ENCODE assay signal across 7 mouse cellular contexts in genomic region chr11:61503933-61504332, GRCm38 (mm10). TPM values are rescaled to one million over a fixed set of nuclear protein-coding genes. Genes with fewer than 3 reads are reported as not detected.
DNase-seq lines count a peak whose midpoint lies in the region; ATAC-seq and TF ChIP-seq lines count a peak whose summit lies in the region.

No protein-coding gene starts in this region.

- no peaks in the 10 kb centered on the region for H3K27me3 ChIP-seq in midbrain, embryonic 11.5 days (ENCODE audit: control insufficient read depth, insufficient read depth, low read length)
- H3K27me3 ChIP-seq in midbrain, embryonic 10.5 days (ENCODE audit: low read depth, poor library complexity, severe bottlenecking): no peaks in the 10 kb centered on the region
- H3K27me3 ChIP-seq in forebrain, embryonic 16.5 days (replicated peaks; ENCODE audit: control insufficient read depth, insufficient read depth, low read length): no peaks in the 10 kb centered on the region
- H3K27me3 ChIP-seq in limb, embryonic 14.5 days (ENCODE audit: control insufficient read depth, insufficient read depth, low read length): no peaks in the 10 kb centered on the region
- H3K27me3 ChIP-seq in intestine, embryonic 15.5 days (replicated peaks): no peaks in the 10 kb centered on the region

- no peaks in the 10 kb centered on the region for H3K36me3 ChIP-seq in midbrain, embryonic 11.5 days (ENCODE audit: control insufficient read depth, insufficient read depth, low read length)
- 0 out of 2 replicates have a peak, but pooled peaks cover 12% of the 10 kb centered on the region for H3K36me3 ChIP-seq in midbrain, embryonic 10.5 days
- H3K36me3 ChIP-seq in forebrain, embryonic 16.5 days (ENCODE audit: control insufficient read depth, insufficient read depth): no peaks in the 10 kb centered on the region
- H3K36me3 ChIP-seq in limb, embryonic 14.5 days (ENCODE audit: control insufficient read depth, insufficient read depth, low read length): no peaks in the 10 kb centered on the region
- no peaks in the 10 kb centered on the region for H3K36me3 ChIP-seq in intestine, embryonic 15.5 days

- whole genome bisulfite sequencing in midbrain, embryonic 11.5 days: 83% methylated on average over 8 of the region's 8 CpGs
- WGBS in midbrain, embryonic 10.5 days: 83% methylated on average over 8 of the region's 8 CpGs
- WGBS in forebrain, embryonic 16.5 days: 81% methylated on average over 8 of the region's 8 CpGs
- WGBS in limb, embryonic 14.5 days: 36% methylated on average over 8 of the region's 8 CpGs
- 81% methylated on average over 8 of the region's 8 CpGs for WGBS in intestine, embryonic 15.5 days

- no peak overlapping the region for H3K4me2 ChIP-seq in midbrain, embryonic 11.5 days
- H3K4me2 ChIP-seq in forebrain, embryonic 16.5 days (ENCODE audit: low read length): peak overlapping the region; percentile 66
- peak overlapping the region; percentile 77; the same call in 1 of the 2 replicates for H3K4me2 ChIP-seq in limb, embryonic 14.5 days (replicated peaks; ENCODE audit: low read depth, low read length, severe bottlenecking)
- H3K4me2 ChIP-seq in intestine, embryonic 15.5 days (replicated peaks): no peak overlapping the region

- peaks cover 7% of the 10 kb centered on the region for H3K4me1 ChIP-seq in midbrain, embryonic 11.5 days (ENCODE audit: control insufficient read depth, insufficient read depth, low read length)
- H3K4me1 ChIP-seq in midbrain, embryonic 10.5 days: peaks cover 23% of the 10 kb centered on the region
- peaks cover 19% of the 10 kb centered on the region for H3K4me1 ChIP-seq in forebrain, embryonic 16.5 days (replicated peaks; ENCODE audit: control insufficient read depth, insufficient read depth, low read length)
- H3K4me1 ChIP-seq in limb, embryonic 14.5 days (ENCODE audit: control insufficient read depth, insufficient read depth, low read length): peaks cover 22% of the 10 kb centered on the region
- H3K4me1 ChIP-seq in intestine, embryonic 15.5 days (replicated peaks): peaks cover 13% of the 10 kb centered on the region

- no peak for TF ChIP-seq POLR2A in limb, embryonic 14.5 days (IDR thresholded peaks at IDR 0.05; ENCODE audit: borderline replicate concordance, extremely low read depth, insufficient read depth, insufficient read length)

- no peak overlapping the region for H3K4me3 ChIP-seq in midbrain, embryonic 11.5 days (ENCODE audit: low read depth, low read length)
- H3K4me3 ChIP-seq in midbrain, embryonic 10.5 days: no peak overlapping the region
- no peak overlapping the region; the same call in 1 of the 2 replicates for H3K4me3 ChIP-seq in forebrain, embryonic 16.5 days (replicated peaks; ENCODE audit: low read length)
- peak overlapping the region; percentile 61; the same call in 1 of the 2 replicates for H3K4me3 ChIP-seq in limb, embryonic 14.5 days (replicated peaks; ENCODE audit: low read length)
- H3K4me3 ChIP-seq in intestine, embryonic 15.5 days (replicated peaks): no peak overlapping the region

- peak overlapping the region; percentile 78; the same call in 1 of the 2 replicates for H3K9ac ChIP-seq in midbrain, embryonic 11.5 days (ENCODE audit: low read length)
- peak overlapping the region; percentile 67 for H3K9ac ChIP-seq in forebrain, embryonic 16.5 days (replicated peaks; ENCODE audit: low read depth, low read length)
- H3K9ac ChIP-seq in limb, embryonic 14.5 days (ENCODE audit: low read depth, low read length, severe bottlenecking): no peak overlapping the region
- no peak overlapping the region for H3K9ac ChIP-seq in intestine, embryonic 15.5 days

- ATAC-seq in midbrain, embryonic 11.5 days (ENCODE audit: low FRiP score): no peak
- no peak for ATAC-seq in forebrain, embryonic 16.5 days
- ATAC-seq in limb, embryonic 14.5 days (ENCODE audit: low FRiP score, low read depth): no peak
- no peak for ATAC-seq in intestine, embryonic 15.5 days

- no peaks in the 10 kb centered on the region for H3K9me3 ChIP-seq in midbrain, embryonic 11.5 days (ENCODE audit: control insufficient read depth, low read length)
- no peaks in the 10 kb centered on the region for H3K9me3 ChIP-seq in midbrain, embryonic 10.5 days (replicated peaks)
- H3K9me3 ChIP-seq in forebrain, embryonic 16.5 days (ENCODE audit: control insufficient read depth, low read length): no peaks in the 10 kb centered on the region
- H3K9me3 ChIP-seq in limb, embryonic 14.5 days (ENCODE audit: control insufficient read depth, low read length): no peaks in the 10 kb centered on the region
- H3K9me3 ChIP-seq in intestine, embryonic 15.5 days: no peaks in the 10 kb centered on the region

- no peak overlapping the region for H3K27ac ChIP-seq in midbrain, embryonic 11.5 days (ENCODE audit: low read depth, low read length)
- H3K27ac ChIP-seq in midbrain, embryonic 10.5 days (replicated peaks): no peak overlapping the region
- peak overlapping the region; percentile 93 for H3K27ac ChIP-seq in forebrain, embryonic 16.5 days (ENCODE audit: low read length)
- H3K27ac ChIP-seq in limb, embryonic 14.5 days (replicated peaks; ENCODE audit: low read depth, low read length): no peak overlapping the region
- no peak overlapping the region for H3K27ac ChIP-seq in intestine, embryonic 15.5 days

- DNase-seq in midbrain, embryonic 11.5 days (ENCODE audit: low spot score, missing footprints): no peak
- DNase-seq in midbrain, embryonic 10.5 days (ENCODE audit: low spot score): no peak
- peak; percentile 8 for DNase-seq in limb, embryonic 14.5 days (ENCODE audit: low spot score)
- no peak for DNase-seq in ovary, postnatal 10 days (ENCODE audit: low spot score)
- no peak for DNase-seq in embryo, embryonic 10.5 days (ENCODE audit: low spot score)

RNA-seq across cellular contexts. Expression of gene B9d1, which starts 1.0 kb away (rescaled TPM):
- polyA plus RNA-seq in midbrain, embryonic 11.5 days (2014; fragmentation: Nextera tagmentation; extraction: Ambion mirVana): 35.1 and 39.6 TPM in 2 replicates
- polyA plus RNA-seq in midbrain, embryonic 10.5 days (2016; fragmentation: Nextera tagmentation; extraction: Ambion mirVana): 52.5 and 56.0 TPM in 2 replicates
- 32.6 and 36.1 TPM in 2 replicates for polyA plus RNA-seq in forebrain, embryonic 16.5 days (2015; fragmentation: Nextera tagmentation; extraction: Ambion mirVana)
- polyA plus RNA-seq in limb, embryonic 14.5 days (2012; rRNA removed): 37.2 and 41.7 TPM in 2 replicates
- 28.2 and 35.5 TPM in 2 replicates for polyA plus RNA-seq in limb, embryonic 14.5 days (2014; fragmentation: Nextera tagmentation; extraction: Ambion mirVana)
- polyA plus RNA-seq in intestine, embryonic 15.5 days (2015; fragmentation: Nextera tagmentation; extraction: Ambion mirVana): 20.9 and 24.3 TPM in 2 replicates

RNA-seq across cellular contexts. Expression of gene Mapk7, which starts 9.7 kb away (rescaled TPM):
- polyA plus RNA-seq in midbrain, embryonic 11.5 days (2014; fragmentation: Nextera tagmentation; extraction: Ambion mirVana): 51.0 and 58.3 TPM in 2 replicates
- polyA plus RNA-seq in midbrain, embryonic 10.5 days (2016; fragmentation: Nextera tagmentation; extraction: Ambion mirVana): 89.2 and 94.6 TPM in 2 replicates
- polyA plus RNA-seq in forebrain, embryonic 16.5 days (2015; fragmentation: Nextera tagmentation; extraction: Ambion mirVana): 111 and 118 TPM in 2 replicates
- polyA plus RNA-seq in limb, embryonic 14.5 days (2012; rRNA removed): 98.7 and 133 TPM in 2 replicates
- 55.9 and 68.9 TPM in 2 replicates for polyA plus RNA-seq in limb, embryonic 14.5 days (2014; fragmentation: Nextera tagmentation; extraction: Ambion mirVana)
- polyA plus RNA-seq in intestine, embryonic 15.5 days (2015; fragmentation: Nextera tagmentation; extraction: Ambion mirVana): 36.3 and 38.8 TPM in 2 replicates

RNA-seq across cellular contexts. Expression of gene Mfap4, which starts 18.7 kb away (rescaled TPM):
- 69.8 and 78.9 TPM in 2 replicates for polyA plus RNA-seq in midbrain, embryonic 11.5 days (2014; fragmentation: Nextera tagmentation; extraction: Ambion mirVana)
- 38.4 and 59.9 TPM in 2 replicates for polyA plus RNA-seq in midbrain, embryonic 10.5 days (2016; fragmentation: Nextera tagmentation; extraction: Ambion mirVana)
- polyA plus RNA-seq in forebrain, embryonic 16.5 days (2015; fragmentation: Nextera tagmentation; extraction: Ambion mirVana): 47.4 and 55.0 TPM in 2 replicates
- 749 and 913 TPM in 2 replicates for polyA plus RNA-seq in limb, embryonic 14.5 days (2012; rRNA removed)
- 474 and 516 TPM in 2 replicates for polyA plus RNA-seq in limb, embryonic 14.5 days (2014; fragmentation: Nextera tagmentation; extraction: Ambion mirVana)
- 210 and 213 TPM in 2 replicates for polyA plus RNA-seq in intestine, embryonic 15.5 days (2015; fragmentation: Nextera tagmentation; extraction: Ambion mirVana)

RNA-seq across cellular contexts. Expression of gene Rnf112, which starts 50.0 kb away (rescaled TPM):
- 0.40 and 0.51 TPM in 2 replicates for polyA plus RNA-seq in midbrain, embryonic 11.5 days (2014; fragmentation: Nextera tagmentation; extraction: Ambion mirVana)
- 0.42 and 0.66 TPM in 2 replicates for polyA plus RNA-seq in midbrain, embryonic 10.5 days (2016; fragmentation: Nextera tagmentation; extraction: Ambion mirVana)
- 22.6 and 35.7 TPM in 2 replicates for polyA plus RNA-seq in forebrain, embryonic 16.5 days (2015; fragmentation: Nextera tagmentation; extraction: Ambion mirVana)
- 2.4 and 2.8 TPM in 2 replicates for polyA plus RNA-seq in limb, embryonic 14.5 days (2012; rRNA removed)
- 0.21 and 0.26 TPM in 2 replicates for polyA plus RNA-seq in limb, embryonic 14.5 days (2014; fragmentation: Nextera tagmentation; extraction: Ambion mirVana)
- polyA plus RNA-seq in intestine, embryonic 15.5 days (2015; fragmentation: Nextera tagmentation; extraction: Ambion mirVana): 1.6 and 1.7 TPM in 2 replicates

Comparison
In these comparisons a context has a peak if more than half of its experiments do, and no peak if none do; other contexts are left out.
1. H3K4me2 ChIP-seq: peak in forebrain, embryonic 16.5 days (single experiment) and limb, embryonic 14.5 days (single experiment); none in midbrain, embryonic 11.5 days (single experiment) and intestine, embryonic 15.5 days (single experiment).
2. H3K9ac ChIP-seq: peak in midbrain, embryonic 11.5 days (single experiment) and forebrain, embryonic 16.5 days (single experiment); none in limb, embryonic 14.5 days (single experiment) and intestine, embryonic 15.5 days (single experiment).